Mouse (Mus musculus) spleen, adult 2 months (tissue): ENCODE results near the gene Ncf4.

Experiments used
- CTCF ChIP-seq: fragments of 200-500 bp; IDR thresholded peaks from 2 replicates; pipeline ENCODE4 v1.5.1; 2011; ENCODE audit warnings: mild to moderate bottlenecking, inconsistent platforms; ENCODE audit not compliant: insufficient read depth, insufficient read length, insufficient replicate concordance; ENCODE audit errors: extremely low read depth
- POLR2A ChIP-seq: fragments of 200-500 bp; IDR thresholded peaks from 2 replicates; pipeline ENCODE4 v1.6.1; 2011; ENCODE audit warnings: low read depth, low read length, inconsistent platforms

- TF ChIP-seq POLR2A (no peak), CTCF (no peak)
Observed at GRCm38 (mm10) chr15:78310971-78311370, 66.4 kb downstream of the Ncf4 start.
